Mouse (Mus musculus): ENCODE data around the gene Engase.

GRCm38 (mm10) chr11:118476396-118477373 lies at the start of gene Engase:
- TF ChIP-seq CTCF (IDR thresholded peaks at IDR 0.05; ENCODE audit: extremely low read depth, insufficient read length, insufficient replicate concordance, low read depth, low read length): no peak
- TF ChIP-seq POLR2A (IDR thresholded peaks at IDR 0.05; ENCODE audit: low read depth, low read length): peak; percentile 96

Data from small intestine, adult 2 months (tissue).